Mouse (Mus musculus): ENCODE measurements around the gene Lad1.

The Lad1 gene

DNA sequence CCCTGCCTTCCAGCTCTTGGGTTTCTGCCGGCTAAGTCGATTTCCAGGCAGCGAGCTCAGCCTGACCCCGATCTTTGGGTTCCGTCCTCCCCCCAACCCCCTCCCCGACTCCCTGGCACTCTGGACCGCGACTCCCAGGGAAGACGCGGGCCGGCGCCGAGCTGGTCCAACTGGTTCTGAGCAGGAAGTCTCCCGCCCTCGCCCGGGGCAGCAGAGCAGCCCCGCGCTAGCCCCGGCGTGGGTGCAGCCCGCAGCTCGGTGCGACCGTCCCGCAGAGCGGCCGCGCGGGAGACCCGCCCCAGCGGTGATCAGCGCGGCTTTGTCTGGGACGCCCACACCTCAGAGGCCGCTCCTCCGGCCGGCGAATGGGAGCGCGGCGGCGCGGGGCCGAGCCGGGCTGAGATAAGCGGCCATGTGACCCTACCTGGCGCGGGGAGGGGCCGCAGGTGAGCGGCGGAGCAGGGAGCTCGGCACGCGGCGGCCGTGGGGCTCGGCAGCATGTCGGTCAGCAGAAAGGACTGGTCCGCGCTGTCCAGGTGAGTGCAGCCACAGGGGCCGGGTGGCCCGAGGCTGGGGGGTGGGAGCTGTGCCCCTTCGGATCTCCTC lies at the start of gene Lad1:
TSS of gene Lad1 (plus strand) at position 118 of the 606 bp plus-strand sequence.
- TF ChIP-seq GATA4 (IDR thresholded peaks at IDR 0.05; ENCODE audit: insufficient replicate concordance, low read length) = peak; percentile 64; the same call in 1 of the 2 replicates

- TF ChIP-seq GATA4 (IDR thresholded peaks at IDR 0.05; ENCODE audit: insufficient replicate concordance, low read length) = no peak
Measured at GRCm38 (mm10) chr1:135770237-135770636, 48.2 kb upstream of the Lad1 start.

GRCm38 (mm10) chr1:135770896-135771572 lies 47.4 kb upstream of the Lad1 start:
- no peak for TF ChIP-seq GATA4 (IDR thresholded peaks at IDR 0.05; ENCODE audit: insufficient replicate concordance, low read length)

DNA sequence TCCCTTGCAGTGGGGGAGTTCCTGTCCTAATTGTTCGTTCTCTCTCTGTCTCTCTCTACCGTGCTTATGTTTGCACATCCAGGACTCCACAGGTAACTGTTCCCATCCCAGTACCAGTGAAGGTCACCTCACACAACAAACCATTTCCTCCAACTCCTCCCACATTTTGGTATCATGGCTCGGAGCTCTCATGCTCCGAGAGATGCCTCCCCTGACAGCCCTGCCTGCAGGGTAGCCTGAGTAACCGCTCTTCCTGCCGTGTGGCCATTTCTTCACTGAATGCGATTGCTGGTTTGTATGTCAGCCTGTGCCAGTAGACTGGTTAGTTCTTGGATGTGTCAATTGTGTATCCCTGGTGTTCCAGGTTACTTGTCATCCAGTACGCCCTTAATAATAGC lies 46.8 kb upstream of the Lad1 start:
- TF ChIP-seq GATA4 (IDR thresholded peaks at IDR 0.05; ENCODE audit: insufficient replicate concordance, low read length) = no peak

GRCm38 (mm10) chr1:135776596-135776995 lies 41.8 kb upstream of the Lad1 start:
- TF ChIP-seq GATA4 (IDR thresholded peaks at IDR 0.05; ENCODE audit: insufficient replicate concordance, low read length) = no peak

GRCm38 (mm10) chr1:135777046-135777445 lies 41.4 kb upstream of the Lad1 start:
- no peak for TF ChIP-seq GATA4 (IDR thresholded peaks at IDR 0.05; ENCODE audit: insufficient replicate concordance, low read length)

- no peak for TF ChIP-seq GATA4 (IDR thresholded peaks at IDR 0.05; ENCODE audit: insufficient replicate concordance, low read length)
Measured at GRCm38 (mm10) chr1:135778780-135779535, 39.4 kb upstream of the Lad1 start, which contains the start of gene Tnni1. Gene Tnni1, plus strand, starts transcription at chr1:135779434.

DNA sequence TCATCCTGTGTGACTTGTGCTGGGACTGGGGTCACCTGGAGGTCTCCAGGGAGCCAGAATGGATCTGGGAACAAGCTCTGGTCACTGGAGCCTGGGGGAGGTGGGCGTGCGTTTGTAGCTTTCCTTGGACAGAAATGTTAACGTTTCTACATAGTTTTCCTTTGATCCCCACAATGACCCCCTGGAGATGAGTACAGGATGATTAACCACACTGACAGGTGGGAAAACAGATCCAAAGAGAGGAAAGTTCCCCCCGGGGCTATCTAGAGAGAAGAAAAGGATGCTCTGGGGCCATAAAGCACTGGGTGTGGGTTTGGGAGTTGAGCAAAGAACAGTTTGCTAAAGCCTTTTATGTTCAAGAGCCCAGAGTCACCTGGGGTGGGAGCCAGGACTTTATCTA lies 37.7 kb upstream of the Lad1 start:
- no peak for TF ChIP-seq GATA4 (IDR thresholded peaks at IDR 0.05; ENCODE audit: insufficient replicate concordance, low read length)

- no peak for TF ChIP-seq GATA4 (IDR thresholded peaks at IDR 0.05; ENCODE audit: insufficient replicate concordance, low read length)
Measured at GRCm38 (mm10) chr1:135781220-135781619, 37.2 kb upstream of the Lad1 start.

GRCm38 (mm10) chr1:135782816-135783215 lies 35.6 kb upstream of the Lad1 start:
- no peak for TF ChIP-seq GATA4 (IDR thresholded peaks at IDR 0.05; ENCODE audit: insufficient replicate concordance, low read length)

DNA sequence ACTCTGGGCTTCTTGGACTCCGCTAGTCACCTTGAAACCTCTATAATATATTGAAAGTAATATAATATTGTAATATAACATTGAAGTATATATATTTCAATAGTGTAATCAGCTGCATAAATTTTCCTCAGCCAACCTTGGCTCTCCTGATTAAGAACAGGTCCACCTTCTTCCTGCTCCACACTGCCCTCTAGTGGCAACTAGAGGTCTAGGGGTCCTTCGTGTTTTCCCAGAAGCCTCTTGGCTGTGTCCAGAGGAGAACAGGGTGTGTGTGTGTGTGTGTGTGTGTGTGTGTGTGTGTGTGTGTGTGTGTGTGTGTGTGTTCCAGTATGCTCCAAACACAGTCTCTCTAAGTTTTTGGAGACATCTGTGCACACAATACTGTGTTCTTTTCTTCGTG lies 30.6 kb upstream of the Lad1 start:
- TF ChIP-seq GATA4 (IDR thresholded peaks at IDR 0.05; ENCODE audit: insufficient replicate concordance, low read length) = no peak

DNA sequence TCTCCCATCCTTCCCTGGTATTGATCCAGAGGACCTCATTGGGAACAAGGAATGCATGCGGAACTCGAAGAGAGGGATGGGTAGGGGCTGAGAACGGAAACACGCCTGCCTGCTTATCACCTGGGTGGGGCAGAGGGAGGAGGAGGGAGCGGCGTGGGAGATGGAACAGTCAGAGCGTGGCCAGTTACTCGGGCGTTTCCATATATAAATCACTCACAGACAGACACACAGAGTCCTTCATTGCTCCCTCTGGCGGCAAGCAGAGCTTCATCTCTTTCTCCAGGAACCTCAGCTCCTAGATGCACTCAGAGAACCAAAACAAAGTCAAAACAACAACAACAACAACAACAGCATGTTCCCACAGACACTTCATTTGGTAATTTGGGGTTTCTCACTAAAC lies 29.7 kb upstream of the Lad1 start:
- TF ChIP-seq GATA4 (IDR thresholded peaks at IDR 0.05; ENCODE audit: insufficient replicate concordance, low read length) = no peak

DNA sequence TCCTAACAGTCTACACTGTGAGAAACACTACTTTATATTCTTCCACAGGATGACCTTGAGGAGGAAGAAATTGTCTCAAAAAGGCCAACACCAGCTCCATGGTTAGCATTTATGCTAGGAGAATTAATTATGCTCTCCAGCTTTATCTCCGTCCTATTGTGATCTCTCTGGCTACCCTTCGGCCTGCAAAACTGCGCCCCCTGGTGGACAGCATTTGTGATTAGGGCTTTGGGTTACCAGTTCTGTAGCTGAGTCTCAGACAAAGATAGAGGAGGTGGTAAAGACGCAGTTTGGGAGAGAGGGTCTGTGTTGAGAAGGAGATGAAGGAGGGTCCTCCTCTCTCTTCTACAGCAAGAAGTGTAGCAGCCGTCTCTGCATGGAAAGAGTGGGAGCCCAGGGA lies 28.6 kb upstream of the Lad1 start:
- TF ChIP-seq GATA4 (IDR thresholded peaks at IDR 0.05; ENCODE audit: insufficient replicate concordance, low read length) = peak; percentile 44; the same call in 1 of the 2 replicates

DNA sequence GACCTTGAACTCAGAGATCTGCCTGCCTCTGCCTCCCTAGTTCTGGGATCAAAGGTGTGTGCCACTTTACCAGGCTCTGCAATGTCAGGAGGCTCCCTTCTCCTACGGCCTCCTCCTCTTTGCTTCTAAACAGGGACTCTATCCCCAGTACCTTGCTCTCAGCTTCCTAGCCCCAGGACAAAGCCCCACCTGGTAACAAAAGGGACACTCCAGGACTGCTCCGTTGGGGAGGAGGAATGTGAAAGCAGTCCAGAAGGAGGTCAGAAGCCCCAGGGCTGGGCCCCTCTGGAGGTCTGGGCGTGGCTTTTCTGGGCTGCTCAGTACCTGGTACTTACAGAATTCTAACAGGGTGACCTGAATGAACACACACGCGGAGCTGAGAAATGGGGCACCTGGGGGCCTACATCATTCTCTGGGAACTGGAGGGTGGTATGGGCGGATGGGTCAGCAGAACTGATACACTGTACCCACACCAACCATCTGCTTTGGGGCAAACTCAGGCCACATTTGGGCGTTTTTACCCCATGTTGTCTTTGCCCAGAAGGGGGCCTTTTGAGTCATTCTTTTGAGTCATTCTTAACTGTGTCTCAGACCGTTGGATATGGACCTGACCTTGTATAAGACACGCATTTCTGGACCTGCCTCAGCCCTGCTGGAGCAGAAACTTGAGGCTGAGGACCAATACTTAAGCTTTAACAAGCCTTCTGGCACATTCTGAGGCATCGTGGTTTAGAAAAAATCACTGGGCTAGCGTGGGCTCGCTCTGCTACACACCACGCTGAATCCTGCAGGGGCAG lies 26.1 kb upstream of the Lad1 start:
- no peak for TF ChIP-seq GATA4 (IDR thresholded peaks at IDR 0.05; ENCODE audit: insufficient replicate concordance, low read length)

All from liver, adult (tissue).